Mouse (Mus musculus): ENCODE measurements around the gene Cyp2c66. TPM values are rescaled to one million over a fixed set of nuclear protein-coding genes. Genes with fewer than 3 reads are reported as not detected.
"Not testable (repeated sequence)": the region's sequence is repeated elsewhere in the genome, so short reads cannot be mapped to it uniquely, and the experiment has no call there.

Gene Cyp2c66
- not detected in 2 replicates for polyA plus RNA-seq (2011; ENCODE audit: insufficient read length, low read depth, missing spikeins)

GRCm38 (mm10) chr19:39113644-39114043, at the start of gene Cyp2c66:
Gene Cyp2c66, plus strand, starts transcription at chr19:39113898.
- TF ChIP-seq CTCF (IDR thresholded peaks at IDR 0.05; ENCODE audit: borderline replicate concordance, insufficient read depth, low read length) (no peak), POLR2A (IDR thresholded peaks at IDR 0.05; ENCODE audit: low read depth, low read length) (no peak)
- Histone ChIP-seq H3K27ac (ENCODE audit: insufficient read depth, low read length) (no peak within 1 kb of the TSS), H3K4me3 (ENCODE audit: insufficient read depth, low read length) (no peak within 1 kb of the TSS), H3K4me1 (ENCODE audit: control insufficient read depth, insufficient read depth, low read length) (no peaks in the 10 kb centered on the region)

GRCm38 (mm10) chr19:39098779-39099178, 14.9 kb upstream of the Cyp2c66 start:
- not testable (repeated sequence) for H3K4me1 ChIP-seq (ENCODE audit: control insufficient read depth, insufficient read depth, low read length); H3K4me3 ChIP-seq (ENCODE audit: insufficient read depth, low read length); H3K27ac ChIP-seq (ENCODE audit: insufficient read depth, low read length)

GRCm38 (mm10) chr19:39156836-39157235, 43.1 kb downstream of the Cyp2c66 start:
- H3K4me1 ChIP-seq (ENCODE audit: control insufficient read depth, insufficient read depth, low read length); H3K4me3 ChIP-seq (ENCODE audit: insufficient read depth, low read length); H3K27ac ChIP-seq (ENCODE audit: insufficient read depth, low read length): not testable (repeated sequence)

Other genes starting within 250 kb of the Cyp2c66 start
- 83.5 and 131 TPM in 2 replicates for gene Hells, start 183.0 kb upstream of the Cyp2c66 start, polyA plus RNA-seq (2011; ENCODE audit: insufficient read length, low read depth, missing spikeins)
- 0.44 TPM in 1 of 2 replicates, not detected in the other for gene Cyp2c55, start 106.9 kb upstream of the Cyp2c66 start, polyA plus RNA-seq (2011; ENCODE audit: insufficient read length, low read depth, missing spikeins)
- not detected in 2 replicates for gene Cyp2c65, start 52.9 kb upstream of the Cyp2c66 start, polyA plus RNA-seq (2011; ENCODE audit: insufficient read length, low read depth, missing spikeins)
- gene Cyp2c29, start 155.5 kb downstream of the Cyp2c66 start, polyA plus RNA-seq (2011; ENCODE audit: insufficient read length, low read depth, missing spikeins): not detected in 2 replicates

All from embryonic fibroblast, embryonic 13.5 days (primary cell).